Mouse (Mus musculus): Measurements from ENCODE around the gene Cirbp.

DNA sequence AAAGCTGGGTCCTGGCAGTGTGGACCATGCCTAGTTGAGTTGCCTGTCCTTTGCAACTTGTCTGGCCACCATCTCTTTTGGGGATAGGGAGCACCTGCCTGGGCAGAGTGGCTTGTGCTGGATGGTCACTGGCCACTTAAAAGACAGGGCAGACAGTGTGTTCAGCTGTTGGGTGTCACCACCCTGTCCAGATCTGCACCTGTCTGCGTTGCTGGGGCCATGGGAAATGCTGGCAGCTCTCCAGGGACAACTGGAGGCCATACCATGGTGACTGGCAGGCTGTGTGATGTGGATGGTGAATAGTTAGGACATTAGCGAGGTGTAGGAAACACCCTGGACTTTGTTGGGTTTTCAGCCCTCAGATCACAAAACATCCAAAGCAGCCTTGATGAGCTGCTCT, 45.6 kb upstream of the Cirbp start:
- no peak for TF ChIP-seq CTCF (conservative IDR thresholded peaks at IDR 0.05; ENCODE audit: low read length)
- TF ChIP-seq POU5F1 (IDR thresholded peaks at IDR 0.05; ENCODE audit: borderline replicate concordance, low read length), result no peak
- TF ChIP-seq NANOG (IDR thresholded peaks at IDR 0.05; ENCODE audit: borderline replicate concordance, low read length), result no peak

All from E14TG2a.4 (cell line).